Mouse (Mus musculus): ENCODE results near the gene Pip5k1a.

GRCm38 (mm10) chr3:95010396-95010795 lies 96.3 kb downstream of the Pip5k1a start:
- no peak for TF ChIP-seq CTCF (IDR thresholded peaks at IDR 0.05; ENCODE audit: low read depth)
- TF ChIP-seq EP300 (IDR thresholded peaks at IDR 0.05; ENCODE audit: low read depth): no peak

All from liver, embryonic 14.5 days (tissue).